Mouse (Mus musculus) kidney, adult 2 months (tissue): Measurements from ENCODE around the gene Etl4.
"Not testable (repeated sequence)": the region's sequence is repeated elsewhere in the genome, so short reads cannot be mapped to it uniquely, and the experiment has no call there.

ENCODE experiments used
- CTCF ChIP-seq: fragments of 200-500 bp; conservative IDR thresholded peaks from 2 replicates; pipeline ENCODE4 v1.5.1; 2011; ENCODE audit warnings: low read depth, mild to moderate bottlenecking, control low read depth, low read length, moderate library complexity, mixed read lengths; ENCODE audit not compliant: insufficient read depth, insufficient read length
- POLR2A ChIP-seq: fragments of 200-500 bp; IDR thresholded peaks from one replicate; pipeline ENCODE4 v1.6.1; 2011; ENCODE audit warnings: low read depth, low read length, control low read depth

GRCm38 (mm10) chr2:20180561-20180960 is 271.0 kb downstream of the Etl4 start:
- not testable (repeated sequence) for TF ChIP-seq CTCF, POLR2A
